Mouse (Mus musculus): ENCODE measurements around the gene Rbfox1. TPM values are rescaled to one million over a fixed set of nuclear protein-coding genes. Genes with fewer than 3 reads are reported as not detected.

Gene Rbfox1
- total RNA-seq, 2 experiments from 2014 or later, result 54.9 to 55.6 TPM

GRCm38 (mm10) chr16:7360706-7361105, 1475.6 kb downstream of the Rbfox1 start:
- intact Hi-C loops (cut with DNase I), result no loop called here
- DNase-seq, result no peak

DNA sequence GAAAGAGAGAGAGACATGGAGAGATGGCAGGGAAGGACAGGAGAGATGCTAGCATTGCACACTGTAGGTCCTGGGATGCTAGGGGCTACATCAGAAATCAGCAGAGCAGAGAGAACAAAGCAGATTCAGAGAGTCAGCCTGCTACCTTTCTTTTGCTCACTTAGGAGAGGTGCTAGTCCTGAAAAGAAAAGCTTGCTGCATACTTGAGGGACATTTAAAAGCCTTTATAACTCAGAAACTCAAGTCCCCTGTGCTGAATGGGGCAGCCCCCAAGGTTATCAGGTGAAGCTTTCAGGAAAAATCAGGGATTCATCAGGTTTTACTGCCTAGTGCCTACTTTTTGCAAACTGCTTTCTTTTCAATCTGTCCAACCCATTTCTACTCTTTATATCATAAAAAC, 1480.7 kb downstream of the Rbfox1 start:
- no peak for DNase-seq
- intact Hi-C loops (cut with DNase I), result no loop called here

- intact Hi-C loops (cut with DNase I), result no loop called here
- DNase-seq, result no peak
Observed at GRCm38 (mm10) chr16:7374146-7374545, 1489.0 kb downstream of the Rbfox1 start.

- intact Hi-C loops (cut with DNase I), result no loop called here
- DNase-seq, result no peak
Observed at GRCm38 (mm10) chr16:7374674-7375073, 1489.5 kb downstream of the Rbfox1 start.

DNA sequence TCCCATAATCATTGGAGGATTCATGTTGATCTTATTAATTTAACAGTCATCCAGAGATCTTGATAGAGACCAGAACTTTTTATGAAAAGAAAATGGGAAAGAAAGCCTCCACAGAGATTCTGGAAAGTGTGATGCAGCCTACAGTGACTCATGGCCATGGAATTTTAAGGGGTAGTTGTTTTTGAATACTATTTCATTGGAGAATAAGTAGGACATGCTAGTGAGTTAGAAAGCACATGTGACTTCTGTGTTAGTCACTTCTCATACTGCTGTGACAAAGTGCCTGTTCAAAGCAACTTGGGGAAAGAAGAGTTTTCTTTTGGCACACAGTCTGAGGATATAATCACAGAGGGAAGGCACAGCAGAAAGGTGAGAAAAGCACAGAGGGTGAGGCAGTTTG, 1510.9 kb downstream of the Rbfox1 start:
- intact Hi-C loops (cut with DNase I), result no loop called here
- no peak for DNase-seq

GRCm38 (mm10) chr16:7404766-7405492, 1519.8 kb downstream of the Rbfox1 start:
- intact Hi-C loops (cut with DNase I), result no loop called here
- DNase-seq, result no peak

DNA sequence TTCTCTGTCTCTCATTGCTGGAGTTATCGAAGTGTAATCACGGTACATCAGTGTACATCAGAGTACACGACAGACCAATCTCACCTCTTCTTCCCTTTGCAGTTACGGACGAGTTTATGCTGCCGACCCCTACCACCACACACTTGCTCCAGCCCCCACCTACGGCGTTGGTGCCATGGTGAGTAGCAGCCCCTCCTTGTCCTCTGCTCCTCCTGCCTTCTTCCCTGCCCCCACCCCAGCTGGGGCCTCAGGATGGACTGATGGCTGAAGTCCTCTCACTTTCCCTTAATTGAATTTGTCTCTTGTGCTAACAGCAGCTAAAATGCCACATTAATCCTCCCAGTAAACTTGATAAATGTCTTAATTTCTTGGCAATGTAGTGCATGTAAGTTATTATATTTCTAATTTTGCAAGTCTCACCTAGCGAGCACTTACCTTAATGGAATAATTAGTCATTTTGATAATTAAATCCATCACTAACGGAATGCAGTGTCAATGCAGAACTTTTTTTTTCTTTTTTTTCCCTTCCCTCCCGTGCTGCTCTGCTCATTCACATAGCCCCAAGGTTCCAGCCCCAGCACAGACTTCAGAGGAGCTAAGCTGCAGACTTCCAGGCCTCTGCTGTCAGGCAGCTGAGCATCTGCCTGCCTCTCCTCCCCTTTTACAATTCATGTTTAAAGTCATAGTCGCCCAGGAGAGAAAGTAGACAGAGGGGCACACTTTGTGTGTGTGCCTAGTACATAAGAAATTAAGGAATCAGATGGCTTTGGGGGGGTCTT, 1522.9 kb downstream of the Rbfox1 start:
- intact Hi-C loops (cut with DNase I), result no loop called here
- DNase-seq, result no peak

DNA sequence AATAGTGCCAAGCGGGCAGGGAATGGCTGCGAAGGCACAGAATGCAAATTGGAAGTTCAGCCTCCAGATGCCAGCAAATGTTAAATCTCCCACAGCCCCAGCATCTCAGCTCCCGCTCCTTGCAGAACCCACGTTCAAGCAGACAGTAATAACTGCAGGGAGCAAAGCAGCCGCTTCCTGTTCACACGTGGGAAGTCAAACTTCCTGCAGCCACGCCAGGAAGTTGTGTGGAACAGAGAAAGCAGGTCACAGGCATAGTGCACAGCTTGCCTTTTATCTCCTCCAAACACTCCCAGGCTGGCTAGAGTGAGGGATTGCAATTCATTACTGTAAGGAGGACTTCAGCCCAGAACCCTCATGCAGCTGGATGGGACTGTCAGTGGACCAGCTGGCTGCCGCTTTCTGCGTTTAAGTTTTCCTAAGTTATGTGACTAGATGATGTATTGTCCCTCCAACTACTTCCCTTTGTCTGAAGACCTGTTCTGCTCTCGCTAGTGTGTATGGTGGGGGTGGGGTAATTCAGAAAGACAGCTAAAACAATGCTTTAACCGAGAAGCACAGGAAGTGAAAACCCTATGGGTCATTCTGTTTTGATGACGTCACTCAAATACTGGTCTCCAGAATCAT, 1534.6 kb downstream of the Rbfox1 start:
- intact Hi-C loops (cut with DNase I), result no loop called here
- DNase-seq, result peak; percentile 29 to 34

- no peak for DNase-seq
Observed at GRCm38 (mm10) chr16:7425386-7426089, 1540.4 kb downstream of the Rbfox1 start.

DNA sequence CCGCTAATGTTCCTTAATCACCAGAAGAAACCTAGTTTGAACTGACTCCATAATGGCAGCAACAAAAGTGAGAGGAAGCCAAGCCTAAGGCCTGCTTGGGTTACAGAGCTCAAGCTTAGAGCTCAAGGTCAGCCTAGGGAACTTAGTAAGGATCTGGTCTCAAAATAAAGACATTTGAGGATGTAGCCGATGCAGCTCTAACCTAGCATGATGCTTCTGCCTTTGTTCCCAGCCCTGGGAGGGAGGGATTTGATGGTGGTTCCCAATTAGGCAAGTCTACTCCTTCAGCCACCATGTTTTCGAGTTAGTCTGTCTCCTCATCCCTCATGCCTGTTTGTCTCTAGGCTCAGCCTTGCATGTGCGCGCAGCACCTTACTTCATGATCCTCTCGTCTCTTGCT, 1548.1 kb downstream of the Rbfox1 start:
- DNase-seq, result no peak
- intact Hi-C loops (cut with DNase I), result no loop called here

More at GRCm38 (mm10) chr16:7425386-7426089, 1540.4 kb downstream of the Rbfox1 start:
- intact Hi-C loops (cut with DNase I), result no loop called here

GRCm38 (mm10) chr16:7446791-7447290, 1561.7 kb downstream of the Rbfox1 start:
- DNase-seq, result no peak
- intact Hi-C loops (cut with DNase I), result no loop called here

GRCm38 (mm10) chr16:7447718-7448649, 1562.8 kb downstream of the Rbfox1 start:
- DNase-seq, result peak in 1 of 2 experiments; percentile 16
- intact Hi-C loops (cut with DNase I), result no loop called here

DNA sequence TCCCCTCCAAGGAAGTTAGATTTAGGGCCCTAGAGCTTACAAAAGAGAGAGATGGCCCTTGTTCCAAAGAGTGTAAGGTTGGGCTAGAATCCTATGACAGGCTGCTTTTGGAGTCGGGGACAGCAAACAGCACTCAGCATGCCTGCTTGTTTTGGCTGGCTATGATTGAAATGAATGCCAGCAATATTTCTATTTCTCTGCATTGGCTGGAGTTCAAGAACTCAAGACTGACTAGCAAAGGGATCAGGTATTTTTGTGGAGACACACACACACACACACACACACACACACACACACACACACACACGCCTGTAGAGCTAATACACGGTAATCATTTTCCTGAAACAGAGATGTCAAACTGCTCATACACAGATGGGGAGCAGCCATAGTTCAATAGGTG, 1566.0 kb downstream of the Rbfox1 start:
- DNase-seq, result no peak

DNA sequence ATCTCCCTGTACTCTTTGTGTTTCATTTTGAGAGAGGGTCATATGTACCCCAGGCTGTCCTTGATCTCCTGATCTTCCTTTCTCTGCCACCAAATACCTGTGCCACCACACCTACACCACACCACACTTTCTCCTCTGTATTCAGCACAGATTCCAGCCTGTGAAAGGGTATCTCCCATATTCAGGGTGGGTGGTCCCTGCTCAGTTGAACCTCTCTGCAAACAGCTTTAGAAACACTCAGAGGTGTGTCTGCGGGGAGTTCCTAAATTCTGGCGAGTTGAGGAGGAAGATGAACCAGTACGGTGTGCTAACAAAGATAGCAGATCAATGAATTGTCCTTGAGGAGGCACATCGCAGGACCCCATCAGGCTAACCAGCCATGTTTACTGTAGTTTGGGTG, 1572.4 kb downstream of the Rbfox1 start:
- intact Hi-C loops (cut with DNase I), result no loop called here

More for the DNA sequence above, 1566.0 kb downstream of the Rbfox1 start:
- intact Hi-C loops (cut with DNase I), result no loop called here

More for the DNA sequence above, 1572.4 kb downstream of the Rbfox1 start:
- DNase-seq, result no peak
